Mouse (Mus musculus) C2C12 (cell line): ENCODE measurements around the gene Tmem221.

ENCODE experiments used
- CEBPB ChIP-seq: IDR thresholded peaks from one replicate; pipeline ENCODE4 v1.6.1; 2011; ENCODE audit warnings: low read depth, mild to moderate bottlenecking, control low read depth, moderate library complexity
- CTCF ChIP-seq: IDR thresholded peaks from one replicate; pipeline ENCODE4 v1.5.1; 2011; ENCODE audit not compliant: control insufficient read depth, insufficient read depth, insufficient read length
- FOSL1 ChIP-seq: IDR thresholded peaks from one replicate; pipeline ENCODE4 v1.8.0; 2011; ENCODE audit warnings: mild to moderate bottlenecking, low read length; ENCODE audit not compliant: poor library complexity, insufficient read depth, severe bottlenecking
- MAX ChIP-seq: IDR thresholded peaks from one replicate; pipeline ENCODE4 v1.6.1; 2011; ENCODE audit warnings: mild to moderate bottlenecking, control low read depth
- MYOD1 ChIP-seq: IDR thresholded peaks from one replicate; pipeline ENCODE4 v1.6.1; 2011; ENCODE audit warnings: low read depth; ENCODE audit not compliant: control insufficient read depth, insufficient read length
- MYOG ChIP-seq: IDR thresholded peaks from one replicate; pipeline ENCODE4 v1.6.1; 2011; ENCODE audit not compliant: control insufficient read depth, insufficient read length; ENCODE audit errors: extremely low read depth
- USF1 ChIP-seq: IDR thresholded peaks from one replicate; pipeline ENCODE4 v1.6.1; 2011; ENCODE audit warnings: low read depth, mild to moderate bottlenecking, control low read depth, moderate library complexity

GRCm38 (mm10) chr8:71535663-71536062 is 23.0 kb downstream of the Tmem221 start:
- TF ChIP-seq MAX = no peak
- no peak for TF ChIP-seq CTCF
- TF ChIP-seq USF1 = no peak
- no peak for TF ChIP-seq MYOD1
- TF ChIP-seq FOSL1 = no peak
- no peak for TF ChIP-seq CEBPB
- TF ChIP-seq MYOG = no peak
